Mouse (Mus musculus) telencephalon, adult 2 months (tissue): ENCODE results near the gene Egfl8.
A peak's percentile ranks its signal among the peaks of the same experiment; 100 is the strongest.

Source experiments
- DNase-seq: peaks from one replicate; pipeline ENCODE4 v3.0.0-alpha.2; 2011; ENCODE audit warnings: low read depth, low spot score

Gene Egfl8

GRCm38 (mm10) chr17:34597566-34598095 lies 18.1 kb downstream of the Egfl8 start, which contains the start of gene Ager:
Ager (plus strand) TSS chr17:34597862.
- DNase-seq = no peak

DNA sequence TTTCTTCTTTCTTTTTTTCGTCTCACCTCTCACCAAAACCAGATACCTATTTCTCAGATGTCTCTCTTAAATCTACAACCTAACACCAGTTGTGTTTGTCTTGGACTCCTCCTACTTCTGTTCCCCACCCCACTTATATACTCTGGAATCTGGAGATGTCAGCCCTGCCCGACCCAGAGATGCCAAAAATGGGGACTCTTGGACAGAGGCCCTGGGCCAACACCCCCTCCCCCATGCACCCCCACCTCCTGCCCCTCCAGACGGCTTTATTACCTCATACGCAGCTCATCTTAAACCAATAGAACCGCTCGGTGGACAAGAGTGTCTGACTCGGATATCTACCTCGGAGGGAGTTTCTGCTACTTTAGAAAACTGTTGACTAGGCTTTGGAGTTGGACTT lies 19.7 kb downstream of the Egfl8 start:
- no peak for DNase-seq

GRCm38 (mm10) chr17:34593752-34594525 lies 21.8 kb downstream of the Egfl8 start:
- no peak for DNase-seq

DNA sequence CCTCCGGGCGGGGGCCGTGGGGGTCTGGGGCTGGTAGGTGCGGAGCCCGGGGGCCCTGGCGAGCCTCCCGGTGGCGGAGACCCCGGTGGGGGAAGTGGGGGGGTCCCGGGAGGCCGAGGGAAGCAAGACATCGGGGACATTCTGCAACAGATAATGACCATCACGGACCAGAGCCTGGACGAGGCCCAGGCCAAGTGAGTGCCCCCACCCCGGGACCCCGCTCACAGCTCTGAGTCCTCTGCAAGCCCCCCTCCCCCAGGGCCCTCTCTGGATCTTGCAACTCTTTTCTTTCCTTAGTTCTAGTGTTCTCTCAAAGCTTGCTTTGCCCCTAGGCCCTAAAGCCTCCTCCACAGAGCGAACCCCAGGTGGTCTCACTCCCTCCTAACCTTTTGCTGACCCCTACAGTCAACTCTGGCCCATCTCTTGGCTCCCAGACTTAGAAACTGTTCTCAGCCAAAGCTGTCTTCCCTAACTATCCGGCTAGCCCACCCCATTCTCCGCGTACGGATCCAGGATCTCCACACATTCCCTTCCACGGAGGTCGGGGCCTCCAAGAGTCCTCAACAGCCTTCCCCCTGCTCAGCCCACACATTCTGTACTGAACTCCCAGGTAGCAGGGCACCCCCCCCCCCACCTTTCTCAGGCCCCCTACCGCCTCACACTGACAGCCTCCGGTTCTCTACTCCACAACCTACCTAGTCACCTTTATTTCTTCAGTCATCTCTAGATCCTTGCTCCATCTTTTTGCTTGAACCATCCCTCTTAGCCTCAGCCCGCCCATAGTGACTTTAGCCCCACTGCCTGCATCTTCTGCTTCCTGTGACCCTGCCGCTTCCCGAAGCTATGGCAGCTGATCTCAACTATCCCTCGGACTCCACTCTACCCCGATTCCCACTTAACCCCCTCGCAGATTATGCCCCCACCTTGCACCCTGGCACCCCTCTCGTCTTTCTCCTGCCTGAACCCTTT lies 22.9 kb downstream of the Egfl8 start:
- DNase-seq = no peak

GRCm38 (mm10) chr17:34591994-34592375 lies 23.8 kb downstream of the Egfl8 start:
- DNase-seq = peak; percentile 81

- DNase-seq = no peak
These were observed 24.5 kb downstream of the Egfl8 start, which contains the start of gene Pbx2 for GRCm38 (mm10) chr17:34591029-34591993. Pbx2 (plus strand) TSS chr17:34591266.

GRCm38 (mm10) chr17:34590154-34590987 lies 25.4 kb downstream of the Egfl8 start:
- DNase-seq = no peak

DNA sequence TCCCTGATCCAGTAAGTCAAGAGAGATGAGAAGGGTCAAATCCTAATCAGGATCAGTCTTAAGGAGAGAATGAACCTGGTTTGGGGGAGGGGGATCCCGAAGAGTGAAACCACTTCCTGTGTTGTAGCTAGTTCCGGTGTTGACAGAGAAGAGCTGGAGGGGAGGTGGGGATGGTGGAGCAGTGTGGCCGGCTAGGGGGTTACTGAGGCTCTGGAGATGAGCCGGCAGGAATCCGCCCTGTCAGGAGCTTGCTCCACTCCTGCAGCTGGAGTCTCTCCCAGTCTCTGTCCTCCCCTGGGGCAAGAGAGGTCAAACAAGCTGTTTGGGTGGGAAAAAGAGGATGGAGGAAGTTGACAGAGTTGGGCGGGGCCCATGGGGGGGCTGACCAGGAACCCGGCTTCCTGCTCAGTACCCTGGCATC lies 26.1 kb downstream of the Egfl8 start, which contains the start of gene Gpsm3:
TSS of gene Gpsm3 (plus strand) at position 126 of the 421 bp plus-strand sequence.
- DNase-seq = no peak

DNA sequence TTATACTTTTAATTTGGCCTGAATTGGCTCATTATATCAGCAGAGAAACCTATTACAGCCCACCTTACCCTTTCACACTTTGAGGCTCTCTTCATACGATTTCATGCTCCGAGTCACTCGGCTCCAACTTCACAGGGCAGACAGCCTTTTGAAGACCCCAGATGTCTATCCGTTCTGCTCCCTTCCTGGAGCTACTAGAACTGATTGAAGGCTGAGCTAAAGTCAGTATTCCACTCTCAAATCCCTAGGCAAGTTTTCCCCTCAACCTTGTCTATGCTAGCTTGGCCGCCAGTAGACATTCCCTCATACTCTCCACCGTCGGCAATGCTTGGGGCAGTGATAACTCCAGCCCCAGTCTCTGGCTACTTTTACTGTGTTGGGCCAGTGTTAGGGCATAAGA lies 26.6 kb downstream of the Egfl8 start:
- no peak for DNase-seq

DNA sequence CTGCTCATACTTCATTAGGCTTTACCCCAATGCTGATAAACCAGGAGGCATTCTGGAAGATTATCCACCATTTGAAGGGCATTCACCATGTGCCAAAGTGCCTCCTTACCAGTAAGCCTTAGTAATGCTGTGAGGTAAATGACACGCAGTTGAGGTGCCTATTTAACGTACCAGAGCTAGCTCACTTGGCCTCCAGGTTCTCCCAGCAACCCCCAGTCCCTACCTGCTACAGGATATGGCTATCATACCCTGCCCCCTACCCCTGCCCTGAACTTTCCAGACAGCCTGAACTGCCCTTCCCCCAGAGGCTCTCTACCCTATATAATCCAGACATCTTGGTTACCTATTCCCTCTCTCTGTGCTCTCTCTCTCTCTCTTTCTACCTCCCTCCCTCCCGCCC lies 27.0 kb downstream of the Egfl8 start:
- DNase-seq = no peak

GRCm38 (mm10) chr17:34587814-34588213 lies 28.0 kb downstream of the Egfl8 start:
- no peak for DNase-seq

DNA sequence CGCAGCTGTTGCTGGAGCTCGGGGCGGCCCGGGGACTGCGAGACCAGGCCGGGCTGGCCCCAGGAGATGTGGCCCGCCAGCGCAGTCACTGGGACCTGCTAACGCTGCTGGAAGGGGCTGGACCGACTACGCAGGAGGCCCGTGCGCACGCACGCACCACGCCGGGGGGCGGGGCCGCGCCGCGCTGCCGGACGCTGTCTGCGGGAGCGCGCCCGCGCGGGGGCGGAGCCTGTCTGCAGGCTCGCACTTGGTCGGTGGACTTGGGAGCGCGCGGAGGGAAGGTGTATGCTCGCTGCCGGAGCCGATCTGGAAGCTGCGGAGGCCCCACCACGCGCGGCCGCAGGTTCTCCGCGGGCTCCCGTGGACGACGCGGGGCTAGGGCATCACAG lies 28.4 kb downstream of the Egfl8 start:
- peak; percentile 88 for DNase-seq

DNA sequence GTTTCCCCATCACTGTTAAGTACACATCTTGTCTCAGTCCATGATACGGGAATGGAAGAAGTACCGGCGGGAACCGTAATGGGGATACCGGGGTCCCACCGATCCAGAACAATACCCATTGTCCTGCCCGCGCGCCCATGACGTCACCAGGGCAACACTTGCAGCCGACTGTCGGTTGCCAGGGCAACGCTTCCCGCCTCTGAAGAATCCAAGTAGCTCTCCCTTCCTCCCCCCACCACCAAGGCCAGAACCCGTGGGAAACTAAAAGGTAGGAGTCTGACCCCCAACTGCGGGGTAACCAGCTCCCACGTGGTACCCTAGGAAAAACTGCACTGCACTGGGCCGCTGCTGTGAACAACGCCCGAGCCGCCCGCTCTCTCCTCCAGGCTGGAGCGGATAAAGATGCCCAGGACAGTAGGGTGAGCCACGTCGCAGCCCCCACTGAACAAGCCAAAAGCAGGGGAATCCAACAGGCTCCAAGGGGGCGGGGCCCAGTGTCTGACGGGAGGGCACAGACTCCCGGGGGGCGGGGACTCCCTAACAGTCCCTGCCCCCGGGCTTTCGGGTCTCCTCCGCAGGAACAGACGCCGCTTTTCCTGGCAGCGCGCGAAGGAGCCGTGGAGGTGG lies 28.9 kb downstream of the Egfl8 start:
- DNase-seq = peak; percentile 79

DNA sequence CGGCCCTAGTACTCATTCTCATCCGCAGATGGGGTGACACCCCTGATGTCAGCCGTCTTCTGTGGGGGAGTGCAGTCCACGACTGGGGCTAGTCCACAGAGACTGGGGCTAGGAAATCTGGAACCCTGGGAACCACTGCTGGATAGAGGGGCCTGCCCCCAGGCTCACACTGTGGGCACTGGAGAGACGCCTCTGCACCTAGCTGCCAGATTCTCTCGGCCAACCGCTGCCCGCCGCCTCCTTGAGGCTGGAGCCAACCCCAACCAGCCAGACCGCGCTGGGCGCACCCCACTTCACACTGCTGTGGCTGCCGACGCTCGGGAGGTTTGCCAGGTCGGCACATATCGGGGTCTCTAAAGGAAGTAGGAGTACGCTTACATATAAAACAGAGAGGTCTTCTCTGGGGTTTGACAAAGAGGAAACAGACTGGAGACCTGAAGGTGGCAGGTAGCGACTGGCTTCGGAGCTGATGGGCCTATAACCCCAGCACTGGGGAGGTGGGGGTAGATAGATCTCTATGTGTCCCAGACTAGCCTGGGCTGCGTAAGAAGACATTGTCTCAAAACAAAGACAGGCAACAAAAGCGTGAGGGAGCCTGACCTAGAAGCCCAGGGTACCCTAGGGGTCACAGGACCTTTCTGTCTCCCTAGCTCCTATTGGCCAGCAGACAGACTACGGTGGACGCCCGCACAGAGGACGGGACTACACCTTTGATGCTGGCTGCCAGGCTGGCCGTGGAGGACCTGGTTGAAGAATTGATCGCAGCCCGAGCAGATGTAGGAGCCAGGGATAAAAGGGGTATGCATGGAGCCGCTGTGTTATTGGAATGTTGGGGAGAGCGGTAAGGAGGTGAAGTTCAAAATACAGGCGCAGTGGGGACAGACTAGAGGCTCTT lies 29.6 kb downstream of the Egfl8 start:
- no peak for DNase-seq

GRCm38 (mm10) chr17:34585121-34585520 lies 30.6 kb downstream of the Egfl8 start:
- no peak for DNase-seq

GRCm38 (mm10) chr17:34583819-34584218 lies 32.0 kb downstream of the Egfl8 start:
- no peak for DNase-seq

GRCm38 (mm10) chr17:34583397-34583796 lies 32.4 kb downstream of the Egfl8 start:
- no peak for DNase-seq

- no peak for DNase-seq
These were observed 33.2 kb downstream of the Egfl8 start for GRCm38 (mm10) chr17:34582528-34582927.
